Mouse (Mus musculus) spleen, adult 2 months (tissue): Measurements from ENCODE around the gene Rbm4b. TPM values are rescaled to one million over a fixed set of nuclear protein-coding genes. Genes with fewer than 3 reads are reported as not detected.

Experiments used
- DNase-seq, 2 experiments: peaks; one replicate each; pipeline versions ENCODE4 v3.0.0 to v3.0.0-alpha.2; 2012 to 2021; ENCODE audit warnings: low spot score in 2 of 2, low read depth in 1 of 2
- H3K27ac ChIP-seq: fragments of 200-500 bp; 2 replicates; pipeline ENCODE4 v1.5.1; 2012; ENCODE audit warnings: low read length, inconsistent platforms; ENCODE audit not compliant: insufficient read depth
- H3K27me3 ChIP-seq: fragments of 200-500 bp; 2 replicates; pipeline ENCODE4 v1.6.1; 2012; ENCODE audit warnings: mild to moderate bottlenecking, moderate library complexity, low read length, inconsistent platforms; ENCODE audit not compliant: control insufficient read depth, insufficient read depth
- H3K36me3 ChIP-seq: fragments of 200-500 bp; 2 replicates; pipeline ENCODE4 v1.6.1; 2012; ENCODE audit warnings: mild to moderate bottlenecking, low read length, inconsistent platforms; ENCODE audit not compliant: control insufficient read depth, insufficient read depth
- H3K4me1 ChIP-seq: fragments of 200-500 bp; 2 replicates; pipeline ENCODE4 v1.6.1; 2011; ENCODE audit warnings: inconsistent platforms; ENCODE audit not compliant: control insufficient read depth, insufficient read depth, insufficient read length
- H3K4me3 ChIP-seq: fragments of 200-500 bp; 2 replicates; pipeline ENCODE4 v1.5.1; 2011; ENCODE audit warnings: mild to moderate bottlenecking, inconsistent platforms; ENCODE audit not compliant: insufficient read depth, insufficient read length; ENCODE audit errors: extremely low read depth
- CTCF ChIP-seq: fragments of 200-500 bp; IDR thresholded peaks from 2 replicates; pipeline ENCODE4 v1.5.1; 2011; ENCODE audit warnings: mild to moderate bottlenecking, inconsistent platforms; ENCODE audit not compliant: insufficient read depth, insufficient read length, insufficient replicate concordance; ENCODE audit errors: extremely low read depth
- POLR2A ChIP-seq: fragments of 200-500 bp; IDR thresholded peaks from 2 replicates; pipeline ENCODE4 v1.6.1; 2011; ENCODE audit warnings: low read depth, low read length, inconsistent platforms
- WGBS: fragments of 180-500 bp; shearing (Covaris S2); methylation state at CpG from one replicate; pipeline ENCODE4 v1.1.7; 2018; 5-methylcytosine and 5-hydroxymethylcytosine counted together
- polyA plus RNA-seq: library from polyadenylated mRNA; depleted of rRNA; stranded (reverse); fragments of >200 nt; gene quantifications from 2 replicates; pipeline ENCODE4 v1.2.3, GENCODE M21; 2012

Rbm4b gene
- polyA plus RNA-seq, 1 experiment, result 7.4 TPM

GRCm38 (mm10) chr19:4743524-4743923 is 12.8 kb upstream of the Rbm4b start:
- Histone ChIP-seq H3K4me3 (no peak overlapping the region), H3K27me3 (no peaks in the 10 kb centered on the region), H3K4me1 (no peaks in the 10 kb centered on the region), H3K27ac (no peak overlapping the region), H3K36me3 (no peaks in the 10 kb centered on the region)
- DNase-seq, result no peak
- WGBS, result 41% methylated on average over 5 of the region's 5 CpGs
- TF ChIP-seq POLR2A (no peak), CTCF (no peak)

GRCm38 (mm10) chr19:4744026-4744425 is 12.3 kb upstream of the Rbm4b start:
- 81% methylated on average over 14 of the region's 14 CpGs for WGBS
- H3K4me3 ChIP-seq, result no peak overlapping the region
- no peaks in the 10 kb centered on the region for H3K27me3 ChIP-seq
- H3K4me1 ChIP-seq, result no peaks in the 10 kb centered on the region
- H3K36me3 ChIP-seq, result no peaks in the 10 kb centered on the region
- DNase-seq, result no peak
- TF ChIP-seq POLR2A (no peak), CTCF (no peak)
- no peak overlapping the region for H3K27ac ChIP-seq

- H3K27ac ChIP-seq, result no peak overlapping the region
- H3K4me1 ChIP-seq, result no peaks in the 10 kb centered on the region
- H3K4me3 ChIP-seq, result no peak overlapping the region
- 82% methylated on average over 9 of the region's 9 CpGs for WGBS
- no peak for DNase-seq
- TF ChIP-seq POLR2A (no peak), CTCF (no peak)
- H3K36me3 ChIP-seq, result no peaks in the 10 kb centered on the region
- H3K27me3 ChIP-seq, result no peaks in the 10 kb centered on the region
Measured at GRCm38 (mm10) chr19:4745057-4745456, 11.2 kb upstream of the Rbm4b start.

GRCm38 (mm10) chr19:4745681-4746080 is 10.6 kb upstream of the Rbm4b start:
- Histone ChIP-seq H3K4me3 (no peak overlapping the region), H3K27me3 (no peaks in the 10 kb centered on the region), H3K36me3 (no peaks in the 10 kb centered on the region), H3K27ac (no peak overlapping the region), H3K4me1 (no peaks in the 10 kb centered on the region)
- DNase-seq, result no peak
- WGBS, result 96% methylated on average over 10 of the region's 10 CpGs
- TF ChIP-seq POLR2A, result no peak
- TF ChIP-seq CTCF, result no peak

- Histone ChIP-seq H3K27ac (no peak overlapping the region), H3K27me3 (no peaks in the 10 kb centered on the region), H3K36me3 (no peaks in the 10 kb centered on the region), H3K4me3 (no peak overlapping the region), H3K4me1 (no peaks in the 10 kb centered on the region)
- 78% methylated on average over 14 of the region's 14 CpGs for WGBS
- no peak for DNase-seq
- no peak for TF ChIP-seq CTCF
- TF ChIP-seq POLR2A, result no peak
Measured at GRCm38 (mm10) chr19:4746611-4747010, 9.7 kb upstream of the Rbm4b start.

GRCm38 (mm10) chr19:4747631-4748312 is 8.5 kb upstream of the Rbm4b start:
- no peaks in the 10 kb centered on the region for H3K36me3 ChIP-seq
- H3K4me3 ChIP-seq, result no peak overlapping the region
- no peak for DNase-seq
- TF ChIP-seq POLR2A, result no peak
- TF ChIP-seq CTCF, result no peak
- H3K4me1 ChIP-seq, result no peaks in the 10 kb centered on the region
- 90% methylated on average over 9 of the region's 9 CpGs for WGBS
- H3K27ac ChIP-seq, result no peak overlapping the region
- no peaks in the 10 kb centered on the region for H3K27me3 ChIP-seq

GRCm38 (mm10) chr19:4748493-4748892 is 7.8 kb upstream of the Rbm4b start:
- H3K4me1 ChIP-seq, result no peaks in the 10 kb centered on the region
- no peak for TF ChIP-seq CTCF
- TF ChIP-seq POLR2A, result no peak
- 88% methylated on average over 10 of the region's 10 CpGs for WGBS

More at GRCm38 (mm10) chr19:4748493-4748892, 7.8 kb upstream of the Rbm4b start:
- H3K27ac ChIP-seq, result no peak overlapping the region
- H3K36me3 ChIP-seq, result no peaks in the 10 kb centered on the region
- no peak overlapping the region for H3K4me3 ChIP-seq
- DNase-seq, result no peak
- no peaks in the 10 kb centered on the region for H3K27me3 ChIP-seq
